Mouse (Mus musculus) erythroblast, embryonic 14.5 days (primary cell): Measurements from ENCODE around the gene Oas1f.
"Not testable (repeated sequence)": the region's sequence is repeated elsewhere in the genome, so short reads cannot be mapped to it uniquely, and the experiment has no call there.

Experiments used
- GATA1 ChIP-seq: IDR thresholded peaks from 2 replicates; pipeline ENCODE4 v1.6.1; 2012; ENCODE audit warnings: low read length, inconsistent platforms, mixed read lengths
- TAL1 ChIP-seq: IDR thresholded peaks from 3 replicates; pipeline ENCODE4 v1.6.1; 2012; ENCODE audit warnings: low read length, inconsistent platforms, mixed read lengths

GRCm38 (mm10) chr5:120876839-120877238 is 29.7 kb downstream of the Oas1f start:
- TF ChIP-seq GATA1, TAL1: not testable (repeated sequence)
